In genomic region chr5:105793548-105793940, GRCm38 (mm10) we compare ENCODE assay signal across 10 mouse cellular contexts.
DNase-seq lines count a peak whose midpoint lies in the region; ATAC-seq and TF ChIP-seq lines count a peak whose summit lies in the region.
"Had no signal": no experiment of that assay in that cellular context is flagged by ENCODE, and none has a peak within 500 bp of the region (broad histone marks: within the 10 kb centered on the region; RNA-seq: fewer than 3 reads in every experiment).

No protein-coding gene starts in this region.

- H3K9me3 ChIP-seq in forebrain, embryonic 10.5 days = no peaks in the 10 kb centered on the region
- H3K9me3 ChIP-seq in forebrain, embryonic 11.5 days (ENCODE audit: control insufficient read depth, low read length) = no peaks in the 10 kb centered on the region
- no peaks in the 10 kb centered on the region for H3K9me3 ChIP-seq in lung, embryonic 15.5 days
- no peaks in the 10 kb centered on the region for H3K9me3 ChIP-seq in hindbrain, postnatal 0 days (ENCODE audit: low read length)
- no peaks in the 10 kb centered on the region for H3K9me3 ChIP-seq in stomach, embryonic 14.5 days (ENCODE audit: control insufficient read depth, low read depth, low read length)
- H3K9me3 ChIP-seq: limb, embryonic 12.5 days had no signal

- H3K4me2 ChIP-seq in forebrain, embryonic 11.5 days (ENCODE audit: low read depth, low read length, severe bottlenecking) = no peak overlapping the region
- H3K4me2 ChIP-seq in lung, embryonic 15.5 days = 0 out of 2 replicates have a peak overlapping the region, but pooled peaks have one; percentile 47
- H3K4me2 ChIP-seq in hindbrain, postnatal 0 days (ENCODE audit: low read depth, low read length) = no peak overlapping the region
- H3K4me2 ChIP-seq in stomach, embryonic 14.5 days (replicated peaks; ENCODE audit: low read depth, low read length) = no peak overlapping the region

- TF ChIP-seq CTCF in hindbrain, postnatal 0 days (IDR thresholded peaks at IDR 0.05; ENCODE audit: low read depth) = no peak

- peaks cover 43% of the 10 kb centered on the region for H3K4me1 ChIP-seq in forebrain, embryonic 10.5 days
- H3K4me1 ChIP-seq in forebrain, embryonic 11.5 days (replicated peaks; ENCODE audit: control insufficient read depth, insufficient read depth, low read length) = peaks cover 13% of the 10 kb centered on the region
- peaks cover 49% of the 10 kb centered on the region for H3K4me1 ChIP-seq in lung, embryonic 15.5 days
- H3K4me1 ChIP-seq in hindbrain, postnatal 0 days (ENCODE audit: insufficient read depth, low read length) = peaks cover 17% of the 10 kb centered on the region
- H3K4me1 ChIP-seq in stomach, embryonic 14.5 days (ENCODE audit: control insufficient read depth, insufficient read depth, low read length) = peaks cover 41% of the 10 kb centered on the region

- no peak for ATAC-seq in forebrain, embryonic 11.5 days (replicated peaks; ENCODE audit: low FRiP score)
- no peak for ATAC-seq in lung, embryonic 15.5 days (ENCODE audit: borderline replicate concordance, extremely low read depth, low FRiP score, low TSS enrichment)
- no peak for ATAC-seq in hindbrain, postnatal 0 days
- no peak for ATAC-seq in stomach, embryonic 14.5 days (ENCODE audit: insufficient number of reproducible peaks, insufficient read depth, low FRiP score, low read depth)

- H3K9ac ChIP-seq in forebrain, embryonic 11.5 days (ENCODE audit: low read length) = no peak overlapping the region
- no peak overlapping the region for H3K9ac ChIP-seq in lung, embryonic 15.5 days
- no peak overlapping the region for H3K9ac ChIP-seq in hindbrain, postnatal 0 days (replicated peaks; ENCODE audit: low read length)
- H3K9ac ChIP-seq in stomach, embryonic 14.5 days (replicated peaks; ENCODE audit: low read depth, low read length) = no peak overlapping the region
- H3K9ac ChIP-seq: limb, embryonic 12.5 days had no signal

- 53% methylated on average over 5 of the region's 5 CpGs for WGBS in forebrain, embryonic 10.5 days
- 37% methylated on average over 5 of the region's 5 CpGs for WGBS in forebrain, embryonic 11.5 days
- WGBS in lung, embryonic 15.5 days = 56% methylated on average over 5 of the region's 5 CpGs
- 45% methylated on average over 5 of the region's 5 CpGs for WGBS in hindbrain, postnatal 0 days
- 37% methylated on average over 5 of the region's 5 CpGs for WGBS in stomach, embryonic 14.5 days

- peak overlapping the region; percentile 66 for H3K27ac ChIP-seq in forebrain, embryonic 10.5 days
- H3K27ac ChIP-seq in forebrain, embryonic 11.5 days (ENCODE audit: low read depth, low read length) = no peak overlapping the region; the same call in 1 of the 2 replicates
- peak overlapping the region; percentile 79; the same call in 1 of the 2 replicates for H3K27ac ChIP-seq in lung, embryonic 15.5 days
- peak overlapping the region; percentile 64 for H3K27ac ChIP-seq in hindbrain, postnatal 0 days
- H3K27ac ChIP-seq in stomach, embryonic 14.5 days (ENCODE audit: low read length) = peak overlapping the region; percentile 61
- H3K27ac ChIP-seq: limb, embryonic 12.5 days had no signal

- DNase-seq in forebrain, embryonic 10.5 days (ENCODE audit: extremely low spot score, low spot score) = no peak
- DNase-seq in forebrain, embryonic 11.5 days (ENCODE audit: low spot score) = no peak
- no peak for DNase-seq in lung, postnatal 10 days
- no peak for DNase-seq in hindbrain, postnatal 0 days (ENCODE audit: low spot score)
- DNase-seq in ovary, postnatal 14 days (ENCODE audit: low spot score) = no peak
- DNase-seq in thymus, postnatal 4 days = no peak
- DNase-seq: spleen, adult 18-20 months had no signal

- peaks cover 8% of the 10 kb centered on the region for H3K36me3 ChIP-seq in forebrain, embryonic 10.5 days (replicated peaks)
- H3K36me3 ChIP-seq in forebrain, embryonic 11.5 days (ENCODE audit: control insufficient read depth, insufficient read depth, low read length) = no peaks in the 10 kb centered on the region
- H3K36me3 ChIP-seq in lung, embryonic 15.5 days = no peaks in the 10 kb centered on the region
- no peaks in the 10 kb centered on the region for H3K36me3 ChIP-seq in hindbrain, postnatal 0 days (ENCODE audit: insufficient read depth, low read length)
- no peaks in the 10 kb centered on the region for H3K36me3 ChIP-seq in stomach, embryonic 14.5 days (ENCODE audit: control insufficient read depth, insufficient read depth, low read length)
- H3K36me3 ChIP-seq: limb, embryonic 12.5 days had no signal

- no peak overlapping the region for H3K4me3 ChIP-seq in forebrain, embryonic 10.5 days
- H3K4me3 ChIP-seq in forebrain, embryonic 11.5 days (ENCODE audit: low read depth, low read length) = no peak overlapping the region
- H3K4me3 ChIP-seq in lung, embryonic 15.5 days = no peak overlapping the region
- H3K4me3 ChIP-seq in hindbrain, postnatal 0 days (ENCODE audit: low read length) = no peak overlapping the region
- H3K4me3 ChIP-seq in stomach, embryonic 14.5 days (ENCODE audit: low read depth, low read length) = no peak overlapping the region
- H3K4me3 ChIP-seq: limb, embryonic 12.5 days had no signal

- no peaks in the 10 kb centered on the region for H3K27me3 ChIP-seq in forebrain, embryonic 10.5 days (ENCODE audit: poor library complexity, severe bottlenecking)
- no peaks in the 10 kb centered on the region for H3K27me3 ChIP-seq in forebrain, embryonic 11.5 days (ENCODE audit: control insufficient read depth, insufficient read depth, low read length)
- no peaks in the 10 kb centered on the region for H3K27me3 ChIP-seq in lung, embryonic 15.5 days
- H3K27me3 ChIP-seq in hindbrain, postnatal 0 days (ENCODE audit: insufficient read depth, low read length) = no peaks in the 10 kb centered on the region
- no peaks in the 10 kb centered on the region for H3K27me3 ChIP-seq in stomach, embryonic 14.5 days (ENCODE audit: control insufficient read depth, insufficient read depth, low read length)
- H3K27me3 ChIP-seq: limb, embryonic 12.5 days had no signal
